23 mouse cellular contexts compared by ENCODE assay signal in genomic region chr4:106244826-106245510, GRCm38 (mm10).
DNase-seq lines count a peak whose midpoint lies in the region; ATAC-seq and TF ChIP-seq lines count a peak whose summit lies in the region.
"Had no signal": no experiment of that assay in that cellular context is flagged by ENCODE, and none has a peak within 500 bp of the region (broad histone marks: within the 10 kb centered on the region; RNA-seq: fewer than 3 reads in every experiment).

No protein-coding gene starts in this region.

- no peak overlapping the region for H3K9ac ChIP-seq in kidney, embryonic 16.5 days (replicated peaks; ENCODE audit: low read length)
- H3K9ac ChIP-seq in liver, postnatal 0 days (replicated peaks), result no peak overlapping the region
- no peak overlapping the region for H3K9ac ChIP-seq in liver, embryonic 11.5 days (ENCODE audit: low read depth, low read length)
- H3K9ac ChIP-seq: forebrain, embryonic 13.5 days; hindbrain, embryonic 15.5 days; liver, embryonic 14.5 days; midbrain, embryonic 12.5 days; neural tube, embryonic 13.5 days had no signal

- no peak for TF ChIP-seq EP300 in liver, postnatal 0 days (IDR thresholded peaks at IDR 0.05; ENCODE audit: low read depth)

- WGBS in kidney, embryonic 16.5 days, result 78% methylated on average over 9 of the region's 9 CpGs
- WGBS in liver, postnatal 0 days (ENCODE audit: insufficient replicate concordance), result 68% methylated on average over 9 of the region's 9 CpGs
- WGBS in liver, embryonic 11.5 days, result 78% methylated on average over 9 of the region's 9 CpGs
- 71% methylated on average over 9 of the region's 9 CpGs for WGBS in olfactory bulb, adult 2 months

- H3K27ac ChIP-seq in kidney, embryonic 16.5 days (ENCODE audit: low read length), result peak overlapping the region; percentile 51; the same call in 1 of the 2 replicates
- H3K27ac ChIP-seq in liver, postnatal 0 days (ENCODE audit: low read depth), result 0 out of 2 replicates have a peak overlapping the region, but pooled peaks have one; percentile 12
- H3K27ac ChIP-seq in liver, embryonic 11.5 days (ENCODE audit: low read depth, low read length), result no peak overlapping the region
- H3K27ac ChIP-seq in olfactory bulb, adult 2 months (ENCODE audit: insufficient read depth, low read depth, low read length), result peak overlapping the region; percentile 45; the same call in 1 of the 2 replicates
- H3K27ac ChIP-seq: forebrain, embryonic 13.5 days; hindbrain, embryonic 15.5 days; liver, embryonic 14.5 days; macrophage; midbrain, embryonic 12.5 days; neural tube, embryonic 13.5 days had no signal

- no peaks in the 10 kb centered on the region for H3K36me3 ChIP-seq in kidney, embryonic 16.5 days (ENCODE audit: insufficient read depth, low read length)
- no peaks in the 10 kb centered on the region for H3K36me3 ChIP-seq in liver, postnatal 0 days (replicated peaks; ENCODE audit: insufficient read depth, low read length)
- no peaks in the 10 kb centered on the region for H3K36me3 ChIP-seq in liver, embryonic 11.5 days (ENCODE audit: control insufficient read depth, insufficient read depth, low read length)
- H3K36me3 ChIP-seq: hindbrain, embryonic 15.5 days; midbrain, embryonic 12.5 days; neural tube, embryonic 13.5 days had no signal

- no peak for TF ChIP-seq CTCF in liver, postnatal 0 days (IDR thresholded peaks at IDR 0.05; ENCODE audit: low read depth)
- TF ChIP-seq CTCF in olfactory bulb, adult 2 months (IDR thresholded peaks at IDR 0.05; ENCODE audit: insufficient read depth, low read depth, low read length), result no peak

- H3K4me3 ChIP-seq in kidney, embryonic 16.5 days (ENCODE audit: low read length), result no peak overlapping the region
- no peak overlapping the region for H3K4me3 ChIP-seq in liver, postnatal 0 days (ENCODE audit: low read depth, low read length)
- no peak overlapping the region for H3K4me3 ChIP-seq in liver, embryonic 11.5 days (ENCODE audit: low read depth, low read length)
- H3K4me3 ChIP-seq in olfactory bulb, adult 2 months (ENCODE audit: insufficient read depth, low read depth, low read length), result no peak overlapping the region
- H3K4me3 ChIP-seq: forebrain, embryonic 13.5 days; hindbrain, embryonic 15.5 days; midbrain, embryonic 12.5 days; neural tube, embryonic 13.5 days had no signal

- peak; percentile 62 for DNase-seq in heart, adult 11 months
- no peak for DNase-seq in heart, adult 18-20 months
- no peak for DNase-seq in kidney, postnatal 4 days
- DNase-seq in liver, postnatal 0 days, result no peak
- DNase-seq in liver, embryonic 11.5 days (ENCODE audit: low spot score), result no peak
- DNase-seq in cerebellum, adult 9-11 months, result no peak
- DNase-seq: adrenal gland, adult 8-10 months; cerebellum, adult 8-10 months; heart, postnatal 10 days; spleen, adult 18-20 months; thymus, postnatal 4 days had no signal

- no peaks in the 10 kb centered on the region for H3K4me1 ChIP-seq in kidney, embryonic 16.5 days (ENCODE audit: insufficient read depth, low read length)
- H3K4me1 ChIP-seq in liver, postnatal 0 days (ENCODE audit: insufficient read depth), result peaks cover 21% of the 10 kb centered on the region
- H3K4me1 ChIP-seq in liver, embryonic 11.5 days (replicated peaks; ENCODE audit: control insufficient read depth, insufficient read depth, low read length), result peaks cover 5% of the 10 kb centered on the region
- H3K4me1 ChIP-seq in olfactory bulb, adult 2 months (ENCODE audit: control insufficient read depth, insufficient read depth, low read length), result no peaks in the 10 kb centered on the region
- H3K4me1 ChIP-seq: forebrain, embryonic 13.5 days; hindbrain, embryonic 15.5 days; midbrain, embryonic 12.5 days; neural tube, embryonic 13.5 days had no signal

- no peak for TF ChIP-seq POLR2A in olfactory bulb, adult 2 months (IDR thresholded peaks at IDR 0.05; ENCODE audit: insufficient read depth, low read depth, low read length)

- H3K27me3 ChIP-seq in kidney, embryonic 16.5 days (ENCODE audit: insufficient read depth, low read length), result no peaks in the 10 kb centered on the region
- H3K27me3 ChIP-seq in liver, postnatal 0 days (ENCODE audit: insufficient read depth, low read length), result no peaks in the 10 kb centered on the region
- H3K27me3 ChIP-seq in liver, embryonic 11.5 days (replicated peaks; ENCODE audit: control insufficient read depth, insufficient read depth, low read length), result no peaks in the 10 kb centered on the region
- H3K27me3 ChIP-seq: forebrain, embryonic 13.5 days; hindbrain, embryonic 15.5 days; neural tube, embryonic 13.5 days; Patski had no signal

- no peaks in the 10 kb centered on the region for H3K9me3 ChIP-seq in kidney, embryonic 16.5 days (ENCODE audit: low read length)
- no peaks in the 10 kb centered on the region for H3K9me3 ChIP-seq in liver, postnatal 0 days (ENCODE audit: low read length)
- 0 out of 2 replicates have a peak, but pooled peaks cover 2% of the 10 kb centered on the region for H3K9me3 ChIP-seq in liver, embryonic 11.5 days (ENCODE audit: control insufficient read depth, low read length)
- H3K9me3 ChIP-seq: forebrain, embryonic 13.5 days; hindbrain, embryonic 15.5 days; midbrain, embryonic 12.5 days; neural tube, embryonic 13.5 days had no signal

- ATAC-seq in kidney, embryonic 16.5 days (ENCODE audit: low FRiP score, low TSS enrichment), result peak; percentile 57; the same call in 1 of the 2 replicates
- no peak for ATAC-seq in liver, postnatal 0 days
- ATAC-seq in liver, embryonic 11.5 days (replicated peaks; ENCODE audit: low FRiP score), result no peak
- ATAC-seq: CD4-positive, CD25-positive, alpha-beta regulatory T cell, adult 4 months; forebrain, embryonic 13.5 days; intestine, postnatal 0 days had no signal

- H3K4me2 ChIP-seq in kidney, embryonic 16.5 days (replicated peaks; ENCODE audit: low read depth, low read length), result no peak overlapping the region
- no peak overlapping the region for H3K4me2 ChIP-seq in liver, postnatal 0 days (ENCODE audit: low read depth, low read length)
- H3K4me2 ChIP-seq in liver, embryonic 11.5 days, result no peak overlapping the region
- H3K4me2 ChIP-seq: forebrain, embryonic 13.5 days; heart, embryonic 11.5 days; hindbrain, embryonic 15.5 days; midbrain, embryonic 12.5 days; neural tube, embryonic 13.5 days had no signal
